Mouse (Mus musculus) heart, embryonic 15.5 days (tissue): ENCODE results near the gene Kif18b. TPM values are rescaled to one million over a fixed set of nuclear protein-coding genes. Genes with fewer than 3 reads are reported as not detected.

Experiments used
- ATAC-seq: fragments of 200-750 bp; cut with Nextera tagmentation; replicated peaks from 2 replicates; pipeline ENCODE4 v1.8.0; 2017; ENCODE audit warnings: low read depth, moderate TSS enrichment; ENCODE audit not compliant: insufficient number of reproducible peaks, insufficient read depth, low FRiP score
- H3K27ac ChIP-seq: fragments of 300-500 bp; sonication (generic); 2 replicates; pipeline ENCODE4 v1.5.1; 2015; ENCODE audit warnings: mild to moderate bottlenecking, inconsistent platforms
- H3K27me3 ChIP-seq: fragments of 300-500 bp; sonication (generic); 2 replicates; pipeline ENCODE4 v1.6.1; 2015; ENCODE audit warnings: inconsistent platforms
- H3K36me3 ChIP-seq: fragments of 300-500 bp; sonication (generic); 2 replicates; pipeline ENCODE4 v1.6.1; 2015; ENCODE audit warnings: mild to moderate bottlenecking, inconsistent platforms
- H3K4me1 ChIP-seq: fragments of 300-500 bp; sonication (generic); replicated peaks from 2 replicates; pipeline ENCODE4 v1.6.1; 2015; ENCODE audit warnings: inconsistent platforms
- H3K4me2 ChIP-seq: fragments of 300-500 bp; sonication (generic); 2 replicates; pipeline ENCODE4 v1.6.1; 2015; ENCODE audit warnings: inconsistent platforms, mild to moderate bottlenecking, moderate library complexity
- H3K4me3 ChIP-seq: fragments of 300-500 bp; sonication (generic); 2 replicates; pipeline ENCODE4 v1.5.1; 2015; ENCODE audit warnings: mild to moderate bottlenecking, inconsistent platforms
- H3K9ac ChIP-seq: fragments of 300-500 bp; sonication (generic); 2 replicates; pipeline ENCODE4 v1.6.1; 2015; ENCODE audit warnings: mild to moderate bottlenecking, inconsistent platforms
- H3K9me3 ChIP-seq: fragments of 300-500 bp; sonication (generic); replicated peaks from 2 replicates; pipeline ENCODE4 v1.6.1; 2016; ENCODE audit warnings: inconsistent platforms
- WGBS: fragments of 180-500 bp; shearing (Covaris S2); methylation state at CpG from one replicate; pipeline ENCODE4 v1.1.7; 2015; ENCODE audit warnings: mixed read lengths; 5-methylcytosine and 5-hydroxymethylcytosine counted together
- polyA plus RNA-seq: library from polyadenylated mRNA; unstranded; fragments of >200 nt; fragmentation: Nextera tagmentation; extraction: Ambion mirVana; gene quantifications from 2 replicates; pipeline ENCODE4 v1.2.1, GENCODE M21; 2015

Kif18b gene
- polyA plus RNA-seq = 5.2 and 7.9 TPM in 2 replicates

GRCm38 (mm10) chr11:102924557-102925350 is at the start of gene Kif18b:
Kif18b (minus strand) TSS chr11:102925124.
- peak within 1 kb of the TSS; percentile 64 for H3K9ac ChIP-seq
- ATAC-seq = peak; percentile 92
- H3K4me1 ChIP-seq = peaks cover 15% of the 10 kb centered on the region
- H3K4me2 ChIP-seq = peak within 1 kb of the TSS; percentile 77
- under 1% methylated on average over 62 of the region's 62 CpGs for WGBS
- no peaks in the 10 kb centered on the region for H3K9me3 ChIP-seq
- no peaks in the 10 kb centered on the region for H3K36me3 ChIP-seq
- H3K27ac ChIP-seq = peak within 1 kb of the TSS; percentile 85
- H3K27me3 ChIP-seq = no peaks in the 10 kb centered on the region
- peak within 1 kb of the TSS; percentile 70 for H3K4me3 ChIP-seq

- Histone ChIP-seq H3K9ac (no peak overlapping the region), H3K27ac (no peak overlapping the region), H3K27me3 (peaks cover 41% of the 10 kb centered on the region), H3K4me1 (no peaks in the 10 kb centered on the region), H3K36me3 (no peaks in the 10 kb centered on the region), H3K4me3 (no peak overlapping the region), H3K4me2 (no peak overlapping the region), H3K9me3 (no peaks in the 10 kb centered on the region)
- ATAC-seq = no peak
- WGBS = 75% methylated on average over 1 of the region's 1 CpGs
These were observed 47.4 kb upstream of the Kif18b start for GRCm38 (mm10) chr11:102972326-102972725.

GRCm38 (mm10) chr11:102971604-102972003 is 46.7 kb upstream of the Kif18b start:
- H3K4me3 ChIP-seq = no peak overlapping the region
- 35% methylated on average over 5 of the region's 5 CpGs for WGBS
- H3K36me3 ChIP-seq = no peaks in the 10 kb centered on the region
- H3K4me2 ChIP-seq = no peak overlapping the region
- no peaks in the 10 kb centered on the region for H3K4me1 ChIP-seq
- no peak overlapping the region for H3K9ac ChIP-seq
- ATAC-seq = no peak
- H3K27ac ChIP-seq = no peak overlapping the region
- H3K27me3 ChIP-seq = peaks cover 46% of the 10 kb centered on the region
- H3K9me3 ChIP-seq = no peaks in the 10 kb centered on the region

GRCm38 (mm10) chr11:102964547-102965091 is 39.7 kb upstream of the Kif18b start:
- no peak overlapping the region for H3K27ac ChIP-seq
- H3K27me3 ChIP-seq = peaks cover 56% of the 10 kb centered on the region
- no peak overlapping the region for H3K9ac ChIP-seq
- no peak overlapping the region for H3K4me2 ChIP-seq
- WGBS = 65% methylated on average over 16 of the region's 16 CpGs
- peaks cover 16% of the 10 kb centered on the region for H3K4me1 ChIP-seq
- H3K36me3 ChIP-seq = no peaks in the 10 kb centered on the region
- no peak for ATAC-seq
- no peaks in the 10 kb centered on the region for H3K9me3 ChIP-seq
- no peak overlapping the region for H3K4me3 ChIP-seq

GRCm38 (mm10) chr11:102963855-102964546 is 39.1 kb upstream of the Kif18b start:
- Histone ChIP-seq H3K36me3 (no peaks in the 10 kb centered on the region), H3K4me3 (peak overlapping the region; percentile 18), H3K9me3 (no peaks in the 10 kb centered on the region), H3K4me2 (peak overlapping the region; percentile 39), H3K27ac (no peak overlapping the region), H3K9ac (no peak overlapping the region), H3K4me1 (peaks cover 16% of the 10 kb centered on the region), H3K27me3 (peaks cover 56% of the 10 kb centered on the region)
- WGBS = 26% methylated on average over 24 of the region's 24 CpGs
- no peak for ATAC-seq

- Histone ChIP-seq H3K36me3 (no peaks in the 10 kb centered on the region), H3K9me3 (no peaks in the 10 kb centered on the region), H3K9ac (no peak overlapping the region), H3K4me2 (peak overlapping the region; percentile 39), H3K27me3 (peaks cover 54% of the 10 kb centered on the region), H3K4me1 (peaks cover 16% of the 10 kb centered on the region), H3K27ac (no peak overlapping the region), H3K4me3 (peak overlapping the region; percentile 18; the same call in 1 of the 2 replicates)
- ATAC-seq = no peak
- 13% methylated on average over 16 of the region's 16 CpGs for WGBS
These were observed 38.4 kb upstream of the Kif18b start for GRCm38 (mm10) chr11:102963246-102963854.

GRCm38 (mm10) chr11:102962861-102963245 is 37.9 kb upstream of the Kif18b start:
- no peak overlapping the region for H3K27ac ChIP-seq
- H3K4me1 ChIP-seq = peaks cover 18% of the 10 kb centered on the region
- H3K27me3 ChIP-seq = peaks cover 55% of the 10 kb centered on the region
- H3K36me3 ChIP-seq = no peaks in the 10 kb centered on the region
- H3K9me3 ChIP-seq = no peaks in the 10 kb centered on the region
- H3K4me2 ChIP-seq = no peak overlapping the region
- WGBS = 45% methylated on average over 7 of the region's 7 CpGs
- H3K4me3 ChIP-seq = no peak overlapping the region
- no peak overlapping the region for H3K9ac ChIP-seq
- ATAC-seq = no peak

- H3K4me2 ChIP-seq = no peak overlapping the region
- no peak overlapping the region for H3K4me3 ChIP-seq
- no peaks in the 10 kb centered on the region for H3K36me3 ChIP-seq
- H3K27me3 ChIP-seq = peaks cover 44% of the 10 kb centered on the region
- H3K27ac ChIP-seq = no peak overlapping the region
- no peak for ATAC-seq
- no peaks in the 10 kb centered on the region for H3K9me3 ChIP-seq
- H3K9ac ChIP-seq = no peak overlapping the region
- WGBS = 84% methylated on average over 4 of the region's 4 CpGs
- peaks cover 34% of the 10 kb centered on the region for H3K4me1 ChIP-seq
These were observed 36.2 kb upstream of the Kif18b start for GRCm38 (mm10) chr11:102961082-102961481.

GRCm38 (mm10) chr11:102958870-102959269 is 33.9 kb upstream of the Kif18b start:
- H3K9me3 ChIP-seq = no peaks in the 10 kb centered on the region
- H3K27me3 ChIP-seq = peaks cover 30% of the 10 kb centered on the region
- peaks cover 33% of the 10 kb centered on the region for H3K4me1 ChIP-seq
- no peak overlapping the region for H3K9ac ChIP-seq
- no peak overlapping the region for H3K4me3 ChIP-seq
- H3K36me3 ChIP-seq = no peaks in the 10 kb centered on the region
- no peak overlapping the region for H3K4me2 ChIP-seq
- WGBS = 84% methylated on average over 1 of the region's 1 CpGs
- H3K27ac ChIP-seq = no peak overlapping the region
- ATAC-seq = no peak

- peaks cover 28% of the 10 kb centered on the region for H3K4me1 ChIP-seq
- H3K36me3 ChIP-seq = no peaks in the 10 kb centered on the region
- H3K9ac ChIP-seq = no peak overlapping the region
- peaks cover 28% of the 10 kb centered on the region for H3K27me3 ChIP-seq
- WGBS = 84% methylated on average over 6 of the region's 6 CpGs
- no peak for ATAC-seq
- no peaks in the 10 kb centered on the region for H3K9me3 ChIP-seq
- no peak overlapping the region for H3K4me2 ChIP-seq
- no peak overlapping the region for H3K4me3 ChIP-seq
- H3K27ac ChIP-seq = no peak overlapping the region
These were observed 33.5 kb upstream of the Kif18b start for GRCm38 (mm10) chr11:102958431-102958830.

GRCm38 (mm10) chr11:102957692-102958091 is 32.8 kb upstream of the Kif18b start:
- H3K4me1 ChIP-seq = peaks cover 23% of the 10 kb centered on the region

More at GRCm38 (mm10) chr11:102957692-102958091, 32.8 kb upstream of the Kif18b start:
- H3K36me3 ChIP-seq = no peaks in the 10 kb centered on the region
- H3K27ac ChIP-seq = no peak overlapping the region
- H3K4me2 ChIP-seq = no peak overlapping the region
- H3K9me3 ChIP-seq = no peaks in the 10 kb centered on the region
- H3K27me3 ChIP-seq = peaks cover 33% of the 10 kb centered on the region
- H3K4me3 ChIP-seq = no peak overlapping the region
- ATAC-seq = no peak
- H3K9ac ChIP-seq = no peak overlapping the region
- WGBS = 63% methylated on average over 8 of the region's 8 CpGs
